In the genomic region with DNA sequence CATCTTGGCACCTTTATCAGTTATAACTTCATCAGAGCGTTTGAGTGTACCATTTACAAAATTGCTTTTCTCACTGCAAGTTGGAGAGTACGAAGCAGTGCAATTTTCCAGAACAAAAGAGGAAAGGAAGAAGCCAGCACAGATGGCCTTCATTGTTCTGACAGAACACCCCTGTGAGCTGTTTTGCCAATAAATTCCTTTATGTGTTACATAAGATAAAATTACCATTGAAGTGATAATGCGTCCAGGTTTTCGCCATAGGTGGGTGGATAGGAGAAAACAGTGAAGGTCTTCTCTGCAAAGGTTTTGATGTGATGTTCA, we compare ENCODE assay signal across 20 mouse cellular contexts.
DNase-seq lines count a peak whose midpoint lies in the region; ATAC-seq and TF ChIP-seq lines count a peak whose summit lies in the region.
"Had no signal": no experiment of that assay in that cellular context is flagged by ENCODE, and none has a peak within 500 bp of the region (broad histone marks: within the 10 kb centered on the region; RNA-seq: fewer than 3 reads in every experiment).

No protein-coding gene starts in this region.

- WGBS in heart, embryonic 12.5 days: 47% methylated on average over 4 of the region's 4 CpGs
- WGBS in heart, embryonic 16.5 days: 46% methylated on average over 4 of the region's 4 CpGs
- WGBS in heart, adult 2 months: 41% methylated on average over 4 of the region's 4 CpGs
- 74% methylated on average over 4 of the region's 4 CpGs for WGBS in midbrain, embryonic 11.5 days
- WGBS in midbrain, embryonic 13.5 days: 64% methylated on average over 4 of the region's 4 CpGs

- H3K27ac ChIP-seq in heart, embryonic 12.5 days (ENCODE audit: poor library complexity, severe bottlenecking): no peak overlapping the region
- H3K27ac ChIP-seq in heart, embryonic 16.5 days (ENCODE audit: low read length): no peak overlapping the region
- H3K27ac ChIP-seq in heart, adult 2 months: no peak overlapping the region
- H3K27ac ChIP-seq in midbrain, embryonic 11.5 days (ENCODE audit: low read depth, low read length): no peak overlapping the region
- no peak overlapping the region for H3K27ac ChIP-seq in midbrain, embryonic 13.5 days
- H3K27ac ChIP-seq: embryonic facial prominence, embryonic 12.5 days; forebrain, embryonic 15.5 days; hindbrain, embryonic 12.5 days had no signal

- intact Hi-C loops in heart, postnatal 36 days (cut with DNase I): no loop called here
- intact Hi-C loops in heart, adult 2 months (cut with DNase I): no loop called here

- no peak for TF ChIP-seq EP300 in heart, adult 2 months (IDR thresholded peaks at IDR 0.05; ENCODE audit: insufficient read depth, low read depth, low read length)

- TF ChIP-seq POLR2A in heart, adult 2 months (IDR thresholded peaks at IDR 0.05; ENCODE audit: insufficient read depth, low read depth, low read length): no peak

- TF ChIP-seq CTCF in heart, adult 2 months (IDR thresholded peaks at IDR 0.05): no peak

- no peak for DNase-seq in heart, postnatal 36 days
- no peak for DNase-seq in heart, adult 2 months
- DNase-seq in midbrain, embryonic 11.5 days (ENCODE audit: low spot score, missing footprints): peak; percentile 44
- DNase-seq in embryo, embryonic 9.5 days (ENCODE audit: extremely low spot score): no peak
- DNase-seq: adrenal gland, adult 8-10 months; adrenal gland, postnatal 36 days; cerebellum, adult 11 months; cerebellum, adult 8-10 months; cerebellum, postnatal 14 days; embryo, embryonic 11 days; gastrocnemius, postnatal 14 days; kidney, adult 11 months; kidney, adult 9 months had no signal

- 0 out of 2 replicates have a peak overlapping the region, but pooled peaks have one; percentile 9 for H3K4me2 ChIP-seq in heart, embryonic 12.5 days
- peak overlapping the region; percentile 10; the same call in 1 of the 2 replicates for H3K4me2 ChIP-seq in heart, embryonic 16.5 days (ENCODE audit: low read depth, low read length)
- H3K4me2 ChIP-seq in midbrain, embryonic 11.5 days: no peak overlapping the region
- no peak overlapping the region for H3K4me2 ChIP-seq in midbrain, embryonic 13.5 days (replicated peaks)
- H3K4me2 ChIP-seq: embryonic facial prominence, embryonic 12.5 days; forebrain, embryonic 15.5 days; hindbrain, embryonic 12.5 days had no signal

- no peak overlapping the region for H3K4me3 ChIP-seq in heart, embryonic 12.5 days
- H3K4me3 ChIP-seq in heart, embryonic 16.5 days (ENCODE audit: low read length): no peak overlapping the region
- no peak overlapping the region for H3K4me3 ChIP-seq in heart, adult 2 months
- H3K4me3 ChIP-seq in midbrain, embryonic 11.5 days (ENCODE audit: low read depth, low read length): no peak overlapping the region
- no peak overlapping the region for H3K4me3 ChIP-seq in midbrain, embryonic 13.5 days (replicated peaks)
- H3K4me3 ChIP-seq: embryonic facial prominence, embryonic 12.5 days; forebrain, embryonic 15.5 days; hindbrain, embryonic 12.5 days had no signal

- H3K9me3 ChIP-seq in heart, embryonic 12.5 days (replicated peaks): peaks cover 13% of the 10 kb centered on the region
- H3K9me3 ChIP-seq in heart, embryonic 16.5 days (replicated peaks; ENCODE audit: control insufficient read depth, low read length): peaks cover 12% of the 10 kb centered on the region
- H3K9me3 ChIP-seq in midbrain, embryonic 11.5 days (ENCODE audit: control insufficient read depth, low read length): peaks cover 10% of the 10 kb centered on the region; the same call in 1 of the 2 replicates
- peaks cover 7% of the 10 kb centered on the region; the same call in 1 of the 2 replicates for H3K9me3 ChIP-seq in midbrain, embryonic 13.5 days
- H3K9me3 ChIP-seq: embryonic facial prominence, embryonic 12.5 days had no signal

- no peak for ATAC-seq in heart, embryonic 12.5 days (ENCODE audit: insufficient number of reproducible peaks, low FRiP score)
- ATAC-seq in heart, embryonic 16.5 days (replicated peaks; ENCODE audit: extremely low read depth, insufficient read depth, low FRiP score): no peak
- no peak for ATAC-seq in midbrain, embryonic 11.5 days (ENCODE audit: low FRiP score)
- no peak for ATAC-seq in midbrain, embryonic 13.5 days
- ATAC-seq: forebrain, embryonic 15.5 days; hindbrain, embryonic 16.5 days had no signal

- H3K9ac ChIP-seq in heart, embryonic 12.5 days: no peak overlapping the region
- no peak overlapping the region for H3K9ac ChIP-seq in heart, embryonic 16.5 days (ENCODE audit: low read length)
- no peak overlapping the region for H3K9ac ChIP-seq in heart, adult 2 months (ENCODE audit: low read depth, low read length)
- H3K9ac ChIP-seq in midbrain, embryonic 11.5 days (ENCODE audit: low read length): no peak overlapping the region
- no peak overlapping the region for H3K9ac ChIP-seq in midbrain, embryonic 13.5 days (replicated peaks)
- H3K9ac ChIP-seq: embryonic facial prominence, embryonic 12.5 days; forebrain, embryonic 15.5 days; hindbrain, embryonic 12.5 days had no signal

- H3K27me3 ChIP-seq in heart, embryonic 12.5 days (replicated peaks): no peaks in the 10 kb centered on the region
- no peaks in the 10 kb centered on the region for H3K27me3 ChIP-seq in heart, embryonic 16.5 days (ENCODE audit: control insufficient read depth, insufficient read depth, low read length)
- no peaks in the 10 kb centered on the region for H3K27me3 ChIP-seq in heart, adult 2 months (ENCODE audit: control insufficient read depth, insufficient read depth, low read length)
- H3K27me3 ChIP-seq in midbrain, embryonic 11.5 days (ENCODE audit: control insufficient read depth, insufficient read depth, low read length): no peaks in the 10 kb centered on the region
- no peaks in the 10 kb centered on the region for H3K27me3 ChIP-seq in midbrain, embryonic 13.5 days
- H3K27me3 ChIP-seq: embryonic facial prominence, embryonic 12.5 days; forebrain, embryonic 15.5 days; hindbrain, embryonic 12.5 days had no signal

- peaks cover 16% of the 10 kb centered on the region for H3K4me1 ChIP-seq in heart, embryonic 12.5 days (replicated peaks)
- H3K4me1 ChIP-seq in heart, embryonic 16.5 days (ENCODE audit: control insufficient read depth, insufficient read depth, low read length): peaks cover 3% of the 10 kb centered on the region; the same call in 1 of the 2 replicates
- H3K4me1 ChIP-seq in heart, adult 2 months (ENCODE audit: control insufficient read depth, insufficient read depth, low read length): no peaks in the 10 kb centered on the region
- peaks cover 3% of the 10 kb centered on the region; the same call in 1 of the 2 replicates for H3K4me1 ChIP-seq in midbrain, embryonic 11.5 days (ENCODE audit: control insufficient read depth, insufficient read depth, low read length)
- H3K4me1 ChIP-seq in midbrain, embryonic 13.5 days (replicated peaks): peaks cover 7% of the 10 kb centered on the region; the same call in 1 of the 2 replicates
- H3K4me1 ChIP-seq: embryonic facial prominence, embryonic 12.5 days; forebrain, embryonic 15.5 days; hindbrain, embryonic 12.5 days had no signal

- H3K79me2 ChIP-seq in heart, adult 2 months (replicated peaks; ENCODE audit: control insufficient read depth, insufficient read depth, low read length): no peaks in the 10 kb centered on the region

- H3K36me3 ChIP-seq in heart, embryonic 12.5 days: no peaks in the 10 kb centered on the region
- no peaks in the 10 kb centered on the region for H3K36me3 ChIP-seq in heart, embryonic 16.5 days (ENCODE audit: control insufficient read depth, insufficient read depth)
- H3K36me3 ChIP-seq in heart, adult 2 months (ENCODE audit: control insufficient read depth, insufficient read depth, low read length): no peaks in the 10 kb centered on the region
- H3K36me3 ChIP-seq in midbrain, embryonic 11.5 days (ENCODE audit: control insufficient read depth, insufficient read depth, low read length): no peaks in the 10 kb centered on the region
- no peaks in the 10 kb centered on the region for H3K36me3 ChIP-seq in midbrain, embryonic 13.5 days
- H3K36me3 ChIP-seq: embryonic facial prominence, embryonic 12.5 days; forebrain, embryonic 15.5 days; hindbrain, embryonic 12.5 days had no signal

Comparison
In these comparisons a context has a peak if more than half of its experiments do, and no peak if none do; other contexts are left out.
1. H3K4me2 ChIP-seq: peak in heart, embryonic 12.5 days (single experiment) and heart, embryonic 16.5 days (single experiment); none in midbrain, embryonic 11.5 days (single experiment) and midbrain, embryonic 13.5 days (single experiment).